Mouse (Mus musculus) kidney, embryonic 16.5 days (tissue): ENCODE measurements around the gene Fam120a. TPM values are rescaled to one million over a fixed set of nuclear protein-coding genes. Genes with fewer than 3 reads are reported as not detected.

Experiments
- ATAC-seq: fragments of 200-750 bp; cut with Nextera tagmentation; 2 replicates; pipeline ENCODE4 v1.8.0; 2017; ENCODE audit warnings: moderate TSS enrichment; ENCODE audit not compliant: low FRiP score, low TSS enrichment
- H3K27ac ChIP-seq: fragments of 300-500 bp; sonication (generic); 2 replicates; pipeline ENCODE4 v1.5.1; 2014; ENCODE audit warnings: low read length
- H3K27me3 ChIP-seq: fragments of 300-500 bp; sonication (generic); 2 replicates; pipeline ENCODE4 v1.6.1; 2014; ENCODE audit warnings: low read length, control low read depth, mixed read lengths; ENCODE audit not compliant: insufficient read depth
- H3K36me3 ChIP-seq: fragments of 300-500 bp; sonication (generic); 2 replicates; pipeline ENCODE4 v1.6.1; 2014; ENCODE audit warnings: low read length, control low read depth, mixed read lengths; ENCODE audit not compliant: insufficient read depth
- H3K4me1 ChIP-seq: fragments of 300-500 bp; sonication (generic); 2 replicates; pipeline ENCODE4 v1.6.1; 2014; ENCODE audit warnings: low read length, control low read depth, mixed read lengths; ENCODE audit not compliant: insufficient read depth
- H3K4me2 ChIP-seq: fragments of 300-500 bp; sonication (generic); replicated peaks from 2 replicates; pipeline ENCODE4 v1.6.1; 2014; ENCODE audit warnings: low read depth, low read length
- H3K4me3 ChIP-seq: fragments of 300-500 bp; sonication (generic); 2 replicates; pipeline ENCODE4 v1.5.1; 2014; ENCODE audit warnings: mild to moderate bottlenecking, low read length
- H3K9ac ChIP-seq: fragments of 300-500 bp; sonication (generic); replicated peaks from 2 replicates; pipeline ENCODE4 v1.6.1; 2014; ENCODE audit warnings: low read length
- H3K9me3 ChIP-seq: fragments of 300-500 bp; sonication (generic); 2 replicates; pipeline ENCODE4 v1.6.1; 2016; ENCODE audit warnings: low read length, control low read depth
- WGBS: fragments of 180-500 bp; shearing (Covaris S2); extraction: QIAGEN DNeasy Blood & Tissue Kit; methylation state at CpG from one replicate; pipeline ENCODE4 v1.1.7; 2014; 5-methylcytosine and 5-hydroxymethylcytosine counted together
- polyA plus RNA-seq: library from polyadenylated mRNA; unstranded; fragments of >200 nt; fragmentation: Nextera tagmentation; extraction: Ambion mirVana; gene quantifications from 2 replicates; pipeline ENCODE4 v1.2.1, GENCODE M21; 2015

Fam120a gene
- polyA plus RNA-seq: 23.2 and 24.8 TPM in 2 replicates

DNA sequence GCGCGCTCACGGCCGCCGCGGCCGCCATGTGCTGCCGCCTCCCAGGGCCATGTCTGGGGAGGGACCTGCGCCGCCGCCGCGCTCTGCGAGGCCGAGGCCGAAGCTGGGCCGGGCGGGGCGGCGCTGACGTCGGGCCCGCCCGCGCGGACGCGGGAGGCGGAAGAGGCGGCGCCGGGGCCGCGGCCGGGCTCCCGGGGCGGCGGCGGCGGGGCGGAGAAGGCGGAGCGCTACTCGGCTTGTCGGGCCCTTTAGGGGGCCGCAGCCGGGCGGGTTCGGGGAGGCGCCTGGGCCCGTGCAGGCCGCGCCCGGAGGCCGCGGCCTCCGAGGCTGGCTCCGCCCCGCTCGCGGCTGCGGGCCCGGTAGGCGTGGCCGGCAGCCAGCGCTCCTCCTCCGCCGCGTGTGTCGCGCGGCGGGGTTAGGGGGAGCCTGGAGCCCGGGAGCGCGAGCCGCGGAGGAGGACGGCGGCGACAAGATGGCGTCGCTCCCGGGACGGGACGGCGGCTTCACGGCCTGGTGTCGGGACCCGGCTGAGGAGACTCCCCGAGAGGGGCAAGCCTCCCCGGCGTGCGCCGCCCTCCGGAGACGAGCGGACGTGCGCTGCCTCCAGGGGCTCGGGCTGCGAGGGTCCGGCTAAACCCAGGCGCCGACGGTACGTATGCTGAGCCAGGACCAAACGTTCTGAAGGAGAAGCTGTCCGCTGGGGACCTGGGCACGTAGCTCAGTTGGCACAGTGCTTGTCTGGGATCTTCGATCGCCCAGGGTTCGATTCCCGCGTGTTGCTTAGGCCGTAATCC lies at the start of gene Fam120a:
Gene Fam120a, minus strand, starts transcription at position 62 of the 794 bp plus-strand sequence.
- Histone ChIP-seq H3K36me3 (no peaks in the 10 kb centered on the region), H3K4me1 (peaks cover 49% of the 10 kb centered on the region), H3K27ac (peak within 1 kb of the TSS; percentile 99), H3K4me2 (peak within 1 kb of the TSS; percentile 84), H3K9me3 (no peaks in the 10 kb centered on the region), H3K9ac (peak within 1 kb of the TSS; percentile 83), H3K27me3 (no peaks in the 10 kb centered on the region), H3K4me3 (peak within 1 kb of the TSS; percentile 72)
- under 1% methylated on average over 80 of the region's 116 CpGs for WGBS
- ATAC-seq: peak; percentile 90

DNA sequence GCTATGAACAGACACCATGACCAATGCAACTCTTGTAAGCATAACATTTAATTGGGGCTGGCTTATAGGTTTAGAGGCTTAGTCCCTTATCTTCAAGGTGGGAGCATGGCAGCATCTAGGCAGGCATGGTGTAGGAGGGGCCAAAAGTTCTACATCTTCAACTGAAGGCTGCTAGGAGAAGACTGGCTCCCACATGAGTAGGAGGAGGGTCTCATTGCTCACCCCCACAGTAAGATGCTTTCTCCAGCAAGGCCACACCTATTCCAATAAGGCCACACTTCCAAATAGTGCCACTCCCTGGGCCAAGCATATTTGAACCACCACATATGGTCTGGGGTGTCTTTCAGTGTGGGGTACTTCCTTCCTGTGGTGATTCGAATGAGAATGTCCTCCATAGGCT lies 49.6 kb upstream of the Fam120a start:
- Histone ChIP-seq H3K27me3 (no peaks in the 10 kb centered on the region), H3K9me3 (peaks cover 7% of the 10 kb centered on the region), H3K4me2 (no peak overlapping the region), H3K4me3 (no peak overlapping the region), H3K4me1 (peaks cover 21% of the 10 kb centered on the region), H3K9ac (no peak overlapping the region), H3K36me3 (no peaks in the 10 kb centered on the region), H3K27ac (no peak overlapping the region)
- 83% methylated on average over 1 of the region's 1 CpGs for WGBS
- ATAC-seq: no peak

DNA sequence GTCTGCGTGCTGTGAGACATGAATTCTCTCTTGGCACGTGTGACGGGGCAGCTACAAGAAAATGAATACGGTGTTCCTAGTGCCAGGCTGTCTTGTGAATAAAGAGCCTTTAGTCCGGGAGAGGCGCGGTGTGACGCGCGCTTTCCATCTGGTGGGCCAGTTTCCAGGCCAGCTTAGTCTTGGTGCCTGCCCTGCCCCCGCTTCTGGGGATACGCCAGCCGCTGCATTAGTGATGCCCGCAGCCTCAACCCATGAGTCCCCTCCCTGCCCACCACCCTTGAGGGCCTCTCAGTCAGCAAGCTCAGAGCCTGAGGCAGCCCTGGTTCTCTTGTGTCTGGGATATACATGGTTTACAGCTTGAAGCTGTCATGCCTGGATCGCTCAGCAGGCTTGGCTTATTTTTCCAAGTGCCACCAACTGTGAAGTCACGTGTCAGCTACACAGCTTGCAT lies 48.5 kb upstream of the Fam120a start:
- 4% methylated on average over 16 of the region's 16 CpGs for WGBS
- Histone ChIP-seq H3K4me3 (peak overlapping the region; percentile 16), H3K4me2 (peak overlapping the region; percentile 51), H3K27me3 (no peaks in the 10 kb centered on the region), H3K9me3 (peaks cover 7% of the 10 kb centered on the region), H3K4me1 (peaks cover 21% of the 10 kb centered on the region), H3K9ac (peak overlapping the region; percentile 42), H3K27ac (peak overlapping the region; percentile 59), H3K36me3 (no peaks in the 10 kb centered on the region)
- peak; percentile 89 for ATAC-seq

DNA sequence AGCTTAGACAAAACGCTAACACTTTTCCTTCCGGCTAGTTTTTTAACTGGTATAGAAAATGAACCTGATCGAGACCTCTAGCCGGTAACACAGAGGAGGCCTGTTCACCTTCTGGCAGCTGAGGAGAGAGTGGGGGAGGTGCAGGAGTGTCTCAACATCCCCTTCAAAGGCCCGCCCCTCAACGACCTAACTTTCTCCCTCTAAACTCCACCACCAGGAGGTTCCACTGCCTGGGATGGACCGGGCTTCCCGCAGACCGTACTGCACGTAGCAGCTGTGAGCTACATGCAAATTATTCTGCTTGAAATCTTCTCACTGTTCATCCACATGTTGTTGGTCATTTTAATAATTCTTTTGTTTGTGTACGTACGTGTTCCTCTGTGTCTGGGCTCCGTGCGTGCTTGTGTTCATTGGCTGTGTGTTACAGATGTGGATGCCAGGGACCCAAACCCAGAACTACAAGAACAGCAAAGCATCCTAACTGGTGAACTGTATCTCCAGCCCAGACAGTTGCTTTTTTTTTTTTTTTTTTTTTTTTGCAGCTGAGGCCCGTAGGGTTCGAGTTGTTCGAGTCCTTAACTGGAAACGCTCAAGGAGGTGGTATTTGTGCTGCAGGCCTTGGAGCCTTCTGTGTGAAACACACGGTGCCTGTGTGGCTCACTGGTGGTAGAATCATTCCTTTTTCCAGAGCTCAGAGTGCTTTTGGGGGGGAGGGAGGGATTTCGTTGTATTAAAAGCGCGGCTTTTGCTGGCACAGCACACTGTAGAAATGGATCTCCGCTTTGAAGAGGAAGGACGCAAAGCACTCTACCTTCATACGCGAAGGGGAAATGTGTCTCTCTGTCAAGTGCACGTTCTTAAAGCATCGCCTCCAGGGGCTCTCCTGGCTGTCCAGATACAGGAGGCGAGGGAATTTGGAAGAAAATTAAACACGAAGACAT lies 47.8 kb upstream of the Fam120a start:
- peak overlapping the region; percentile 59 for H3K27ac ChIP-seq
- H3K27me3 ChIP-seq: no peaks in the 10 kb centered on the region
- peaks cover 7% of the 10 kb centered on the region for H3K9me3 ChIP-seq
- H3K4me2 ChIP-seq: peak overlapping the region; percentile 51
- peak overlapping the region; percentile 42 for H3K9ac ChIP-seq
- peak overlapping the region; percentile 16 for H3K4me3 ChIP-seq
- peaks cover 21% of the 10 kb centered on the region for H3K4me1 ChIP-seq
- 4% methylated on average over 30 of the region's 30 CpGs for WGBS
- ATAC-seq: peak; percentile 59; the same call in 1 of the 2 replicates
- H3K36me3 ChIP-seq: no peaks in the 10 kb centered on the region

DNA sequence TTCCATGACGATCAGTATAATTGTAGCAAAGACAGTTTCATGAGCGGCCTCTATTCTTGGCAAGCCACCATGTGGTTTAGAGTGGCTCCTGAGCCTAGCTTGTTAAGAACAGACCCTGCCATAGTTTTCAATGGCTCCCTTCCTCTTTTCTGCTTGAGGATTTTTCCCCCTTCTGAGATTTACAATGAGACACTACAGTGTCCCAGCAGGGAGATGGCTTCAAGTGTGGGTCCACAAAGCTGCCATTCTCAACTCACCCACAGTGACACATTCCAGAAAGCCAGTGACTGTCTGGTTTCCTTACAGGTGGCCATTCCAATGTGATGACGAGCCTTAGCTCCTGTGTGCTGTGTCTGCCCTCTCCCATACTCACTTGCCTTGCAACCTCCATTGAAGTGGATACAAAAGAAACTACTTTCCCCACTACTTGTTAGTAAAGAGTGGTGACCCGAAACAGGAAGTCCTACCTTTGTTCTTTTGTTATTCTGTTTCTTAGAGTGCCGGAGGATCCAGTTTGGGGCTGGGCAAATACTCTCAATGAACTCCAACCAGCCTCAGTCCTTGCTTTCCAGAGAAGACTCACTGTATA lies 45.5 kb upstream of the Fam120a start:
- H3K4me3 ChIP-seq: no peak overlapping the region
- peaks cover 7% of the 10 kb centered on the region for H3K9me3 ChIP-seq
- WGBS: 59% methylated on average over 5 of the region's 5 CpGs
- no peaks in the 10 kb centered on the region for H3K27me3 ChIP-seq
- no peak for ATAC-seq
- H3K9ac ChIP-seq: no peak overlapping the region
- H3K36me3 ChIP-seq: no peaks in the 10 kb centered on the region
- peaks cover 15% of the 10 kb centered on the region; the same call in 1 of the 2 replicates for H3K4me1 ChIP-seq
- H3K27ac ChIP-seq: no peak overlapping the region
- H3K4me2 ChIP-seq: no peak overlapping the region

DNA sequence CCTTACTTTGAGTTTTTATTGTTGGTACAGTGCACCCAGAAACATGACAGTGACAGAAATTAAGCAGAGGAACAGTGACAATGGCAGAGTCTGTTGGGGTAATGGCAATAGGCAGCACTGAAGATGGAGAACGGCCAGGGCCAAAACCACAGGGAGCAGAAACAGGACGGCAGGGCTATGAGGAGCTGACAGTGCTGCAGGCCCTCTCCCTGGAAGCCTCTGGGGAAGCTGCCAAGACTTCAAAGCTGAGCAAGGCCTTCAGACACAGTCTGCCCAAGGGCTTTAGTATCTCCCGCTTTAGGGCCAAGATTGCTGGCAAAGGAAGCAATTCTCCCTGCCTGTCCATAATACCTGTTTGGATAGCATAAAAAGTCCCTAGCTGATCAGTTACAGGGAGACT lies 33.9 kb upstream of the Fam120a start:
- no peak overlapping the region for H3K9ac ChIP-seq
- no peak overlapping the region for H3K4me3 ChIP-seq
- no peaks in the 10 kb centered on the region for H3K27me3 ChIP-seq
- H3K4me2 ChIP-seq: no peak overlapping the region
- H3K9me3 ChIP-seq: no peaks in the 10 kb centered on the region
- no peaks in the 10 kb centered on the region for H3K4me1 ChIP-seq
- no peak overlapping the region for H3K27ac ChIP-seq
- ATAC-seq: no peak
- 58% methylated on average over 3 of the region's 3 CpGs for WGBS
- H3K36me3 ChIP-seq: no peaks in the 10 kb centered on the region

DNA sequence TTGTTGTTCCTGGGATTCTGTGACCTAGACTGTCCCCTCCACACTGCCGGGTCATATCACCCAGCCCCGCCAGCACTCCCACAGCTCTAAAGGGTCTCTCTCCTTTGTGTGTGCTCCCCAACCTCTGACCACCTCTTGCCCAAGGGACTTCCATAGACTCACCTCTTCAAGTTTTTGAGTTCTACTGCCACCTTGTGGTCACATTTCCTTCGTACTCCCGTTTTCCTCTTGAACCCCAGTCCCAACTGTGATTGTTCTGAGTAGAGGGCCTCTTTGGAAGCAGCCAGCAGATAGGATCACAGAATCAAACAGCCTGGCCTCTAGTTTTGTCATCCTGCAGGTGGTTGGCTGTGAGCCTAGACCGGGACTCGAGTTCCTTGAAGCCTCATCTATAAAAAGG lies 30.8 kb upstream of the Fam120a start:
- WGBS: 13% methylated on average over 6 of the region's 6 CpGs
- Histone ChIP-seq H3K4me1 (0 out of 2 replicates have a peak, but pooled peaks cover 4% of the 10 kb centered on the region), H3K4me3 (no peak overlapping the region), H3K9ac (no peak overlapping the region), H3K9me3 (no peaks in the 10 kb centered on the region), H3K4me2 (no peak overlapping the region), H3K27me3 (no peaks in the 10 kb centered on the region), H3K27ac (no peak overlapping the region), H3K36me3 (no peaks in the 10 kb centered on the region)
- ATAC-seq: peak; percentile 73

DNA sequence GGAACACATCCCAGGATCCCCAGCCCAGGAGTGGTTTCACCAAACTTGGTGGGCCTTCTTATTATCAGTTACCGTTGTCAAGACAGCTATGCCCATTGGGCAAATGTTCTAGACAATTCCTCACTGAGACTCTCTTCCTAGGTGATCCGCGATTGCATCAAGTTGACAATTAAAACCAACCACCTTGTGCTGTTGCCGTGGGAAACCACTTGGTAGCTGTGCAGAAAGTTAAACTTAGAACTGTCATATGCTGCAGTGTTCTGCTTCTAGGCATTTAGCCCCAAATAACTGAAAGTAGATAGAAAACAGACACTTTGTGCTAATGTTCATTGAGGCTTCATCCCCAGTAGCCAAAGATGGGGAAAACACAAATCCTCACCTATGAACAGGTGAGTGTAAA lies 28.9 kb upstream of the Fam120a start:
- ATAC-seq: no peak
- Histone ChIP-seq H3K9ac (no peak overlapping the region), H3K4me3 (no peak overlapping the region), H3K4me2 (no peak overlapping the region), H3K27ac (no peak overlapping the region), H3K27me3 (no peaks in the 10 kb centered on the region), H3K4me1 (0 out of 2 replicates have a peak, but pooled peaks cover 4% of the 10 kb centered on the region), H3K9me3 (no peaks in the 10 kb centered on the region), H3K36me3 (no peaks in the 10 kb centered on the region)
- 83% methylated on average over 4 of the region's 4 CpGs for WGBS

DNA sequence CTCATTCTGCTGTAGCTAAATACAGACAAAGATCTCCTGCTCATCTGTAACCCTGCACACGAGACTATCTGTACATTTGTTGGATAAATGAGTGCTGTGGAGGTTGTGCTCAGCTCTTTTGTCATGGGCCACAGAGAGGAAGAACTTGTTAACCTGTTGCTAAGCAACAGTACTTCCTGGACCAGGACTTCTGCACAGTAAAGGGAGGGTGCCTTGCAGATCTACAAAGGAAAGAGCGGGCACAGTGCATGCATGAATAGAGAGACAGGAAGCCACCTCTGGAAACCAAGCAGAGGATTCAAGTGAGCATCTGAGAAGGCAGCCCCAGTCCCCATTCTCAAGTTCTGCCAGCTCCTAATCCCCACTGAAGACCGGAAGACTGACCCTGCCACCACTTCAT lies 27.1 kb upstream of the Fam120a start:
- Histone ChIP-seq H3K27ac (no peak overlapping the region), H3K9me3 (no peaks in the 10 kb centered on the region), H3K4me1 (0 out of 2 replicates have a peak, but pooled peaks cover 4% of the 10 kb centered on the region), H3K36me3 (no peaks in the 10 kb centered on the region), H3K4me2 (no peak overlapping the region), H3K27me3 (no peaks in the 10 kb centered on the region), H3K4me3 (no peak overlapping the region), H3K9ac (no peak overlapping the region)
- WGBS: 31% methylated on average over 3 of the region's 3 CpGs
- ATAC-seq: peak; percentile 77
